Mouse (Mus musculus) lung, adult 2 months (tissue): ENCODE results near the gene Naa40. TPM values are rescaled to one million over a fixed set of nuclear protein-coding genes. Genes with fewer than 3 reads are reported as not detected.

Experiments used
- DNase-seq: peaks from one replicate; pipeline ENCODE4 v3.0.0; 2022
- H3K4me1 ChIP-seq: fragments of 200-500 bp; 2 replicates; pipeline ENCODE4 v1.6.1; 2011; ENCODE audit warnings: low read length; ENCODE audit not compliant: control insufficient read depth, insufficient read depth
- H3K4me3 ChIP-seq: fragments of 200-500 bp; replicated peaks from 2 replicates; pipeline ENCODE3; 2011; ENCODE audit warnings: low read depth, mild to moderate bottlenecking, control low read depth, low read length; ENCODE audit errors: extremely low read depth
- CTCF ChIP-seq: fragments of 200-500 bp; IDR thresholded peaks from 2 replicates; pipeline ENCODE4 v1.5.1; 2011; ENCODE audit warnings: mild to moderate bottlenecking, low read length, control low read depth; ENCODE audit not compliant: insufficient read depth
- POLR2A ChIP-seq: fragments of 200-500 bp; IDR thresholded peaks from 2 replicates; pipeline ENCODE4 v1.6.1; 2011; ENCODE audit warnings: low read depth, mild to moderate bottlenecking, control low read depth, low read length, borderline replicate concordance; ENCODE audit errors: extremely low read depth
- WGBS: fragments of 180-500 bp; shearing (Covaris S2); methylation state at CpG from one replicate; pipeline ENCODE4 v1.1.7; 2018; 5-methylcytosine and 5-hydroxymethylcytosine counted together
- polyA plus RNA-seq: library from polyadenylated mRNA; depleted of rRNA; stranded (reverse); fragments of >200 nt; gene quantifications from 2 replicates; pipeline ENCODE4 v1.2.3, GENCODE M21; 2012

Naa40 gene
- polyA plus RNA-seq, 1 experiment: 18.5 TPM

GRCm38 (mm10) chr19:7275131-7275789 is 34.3 kb upstream of the Naa40 start:
- no peak for DNase-seq
- Histone ChIP-seq H3K4me1 (no peaks in the 10 kb centered on the region), H3K4me3 (no peak overlapping the region)
- TF ChIP-seq POLR2A: no peak
- no peak for TF ChIP-seq CTCF
- 38% methylated on average over 7 of the region's 7 CpGs for WGBS

- WGBS: 80% methylated on average over 13 of the region's 13 CpGs
- no peak for DNase-seq
- TF ChIP-seq POLR2A (no peak), CTCF (no peak)
- Histone ChIP-seq H3K4me1 (no peaks in the 10 kb centered on the region), H3K4me3 (no peak overlapping the region)
Measured at GRCm38 (mm10) chr19:7274326-7274990, 33.5 kb upstream of the Naa40 start.

- 92% methylated on average over 4 of the region's 4 CpGs for WGBS
- Histone ChIP-seq H3K4me3 (no peak overlapping the region), H3K4me1 (peaks cover 5% of the 10 kb centered on the region)
- TF ChIP-seq CTCF: no peak
- TF ChIP-seq POLR2A: no peak
- DNase-seq: no peak
Measured at GRCm38 (mm10) chr19:7273486-7273885, 32.5 kb upstream of the Naa40 start.

- peaks cover 7% of the 10 kb centered on the region for H3K4me1 ChIP-seq
- TF ChIP-seq CTCF (no peak), POLR2A (no peak)
- no peak for DNase-seq
- 30% methylated on average over 11 of the region's 11 CpGs for WGBS
- no peak overlapping the region for H3K4me3 ChIP-seq
Measured at GRCm38 (mm10) chr19:7269290-7270044, 28.5 kb upstream of the Naa40 start.

GRCm38 (mm10) chr19:7268722-7269090 is 27.7 kb upstream of the Naa40 start:
- Histone ChIP-seq H3K4me1 (peaks cover 7% of the 10 kb centered on the region), H3K4me3 (peak overlapping the region; percentile 59)
- DNase-seq: peak; percentile 70
- peak; percentile 49; the same call in 1 of the 2 replicates for TF ChIP-seq CTCF
- no peak for TF ChIP-seq POLR2A
- WGBS: under 1% methylated on average over 30 of the region's 30 CpGs

- Histone ChIP-seq H3K4me3 (peak overlapping the region; percentile 59), H3K4me1 (peaks cover 7% of the 10 kb centered on the region)
- DNase-seq: peak; percentile 71
- no peak for TF ChIP-seq CTCF
- TF ChIP-seq POLR2A: no peak
- WGBS: under 1% methylated on average over 79 of the region's 97 CpGs
Measured at GRCm38 (mm10) chr19:7267781-7268721, 27.1 kb upstream of the Naa40 start.

- DNase-seq: peak; percentile 59
- TF ChIP-seq POLR2A: no peak
- no peak for TF ChIP-seq CTCF
- Histone ChIP-seq H3K4me3 (peak within 1 kb of the TSS; percentile 59), H3K4me1 (peaks cover 7% of the 10 kb centered on the region)
- WGBS: 3% methylated on average over 28 of the region's 28 CpGs
Measured at GRCm38 (mm10) chr19:7267091-7267741, 26.2 kb upstream of the Naa40 start, which contains the start of gene Rcor2. Gene Rcor2 (plus strand): TSS chr19:7267325.

- 75% methylated on average over 4 of the region's 4 CpGs for WGBS
- Histone ChIP-seq H3K4me1 (peaks cover 7% of the 10 kb centered on the region), H3K4me3 (no peak overlapping the region)
- TF ChIP-seq CTCF (no peak), POLR2A (no peak)
- no peak for DNase-seq
Measured at GRCm38 (mm10) chr19:7266421-7266831, 25.4 kb upstream of the Naa40 start.

- 53% methylated on average over 14 of the region's 14 CpGs for WGBS
- DNase-seq: no peak
- Histone ChIP-seq H3K4me3 (no peak overlapping the region), H3K4me1 (peaks cover 7% of the 10 kb centered on the region)
- TF ChIP-seq CTCF: no peak
- no peak for TF ChIP-seq POLR2A
Measured at GRCm38 (mm10) chr19:7265478-7266191, 24.7 kb upstream of the Naa40 start.
